18 mouse cellular contexts compared by ENCODE assay signal in genomic region chr15:11118371-11118770, GRCm38 (mm10). TPM values are rescaled to one million over a fixed set of nuclear protein-coding genes. Genes with fewer than 3 reads are reported as not detected.
"Had no signal": no experiment of that assay in that cellular context is flagged by ENCODE, and none has a peak within 500 bp of the region (broad histone marks: within the 10 kb centered on the region; RNA-seq: fewer than 3 reads in every experiment).

No protein-coding gene starts in this region.

- H3K27me3 ChIP-seq: lung, embryonic 15.5 days; megakaryocyte, embryonic 14.5 days; midbrain, embryonic 13.5 days; midbrain, embryonic 15.5 days; neural tube, embryonic 12.5 days had no signal

- ATAC-seq: lung, postnatal 0 days; midbrain, embryonic 13.5 days; midbrain, embryonic 15.5 days had no signal

- DNase-seq: lung, adult 2 months; lung, postnatal 14 days; lung, postnatal 36 days; right cerebral cortex, postnatal 25 days; right cerebral cortex, postnatal 4 days; spleen, adult 18-20 months; thymus, adult 18-20 months; thymus, postnatal 14 days; thymus, postnatal 36 days had no signal

- H3K4me1 ChIP-seq: megakaryocyte, embryonic 14.5 days; midbrain, embryonic 15.5 days; neural tube, embryonic 12.5 days had no signal

- H3K4me3 ChIP-seq: lung, embryonic 15.5 days; megakaryocyte, embryonic 14.5 days; midbrain, embryonic 13.5 days; midbrain, embryonic 15.5 days; neural tube, embryonic 12.5 days had no signal

- H3K27ac ChIP-seq: lung, embryonic 15.5 days; macrophage; midbrain, embryonic 13.5 days; midbrain, embryonic 15.5 days; neural tube, embryonic 12.5 days had no signal

RNA-seq across cellular contexts. Expression of gene Adamts12, which starts 53.8 kb away (rescaled TPM):
- total RNA-seq: monocyte, adult 5-6 weeks; neutrophil, adult 5-6 weeks had no signal
